Mouse (Mus musculus) central nervous system, embryonic 18 days (tissue): ENCODE results near the gene Gm20909. TPM values are rescaled to one million over a fixed set of nuclear protein-coding genes. Genes with fewer than 3 reads are reported as not detected.

ENCODE experiments used
- polyA plus RNA-seq: library from polyadenylated mRNA; depleted of rRNA; stranded (reverse); fragments of >200 nt; gene quantifications from 2 replicates; pipeline ENCODE4 v1.2.3, GENCODE M21; 2012; rRNA removed

Gene Gm20909
- not detected in 2 replicates for polyA plus RNA-seq

DNA sequence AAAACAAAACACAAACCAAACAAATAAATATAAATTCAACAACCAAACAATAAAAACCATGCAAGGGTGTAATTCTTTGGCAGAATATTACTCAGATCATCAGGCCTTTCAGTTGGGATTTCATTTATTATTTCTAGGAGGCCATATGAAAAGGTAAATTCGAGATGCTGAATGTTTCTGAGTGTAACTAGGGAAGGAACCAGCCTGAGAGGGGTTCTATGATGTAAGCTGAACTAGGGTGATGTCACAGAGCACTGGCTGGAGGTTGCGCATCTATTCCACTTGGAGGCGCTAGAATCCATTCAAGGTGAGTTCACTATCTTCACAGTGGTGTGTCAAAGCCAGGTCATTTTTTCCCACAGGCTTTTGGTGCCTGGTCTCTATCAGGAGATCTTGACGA lies at the start of gene Gm20909:
TSS of gene Gm20909 (plus strand) at position 301 of the 400 bp plus-strand sequence.

Other genes with a start within 250 kb of the Gm20909 start
- not detected in 2 replicates for gene Gm29866, start 170.9 kb upstream of the Gm20909 start, polyA plus RNA-seq
- not detected in 2 replicates for gene Gm20865, start 77.0 kb downstream of the Gm20909 start, polyA plus RNA-seq